Mouse (Mus musculus): ENCODE results near the gene Dlst.

GRCm38 (mm10) chr12:85110698-85111592 is at the start of gene Dlst, which contains the start of gene Prox2:
- no peak for TF ChIP-seq ZKSCAN1 (IDR thresholded peaks at IDR 0.05; ENCODE audit: low read depth, low read length)
- TF ChIP-seq CTCF (IDR thresholded peaks at IDR 0.05 in 2 of 3, conservative IDR thresholded peaks at IDR 0.05 in 1 of 3; ENCODE audit: control insufficient read depth in 1 of 3, insufficient read depth in 1 of 3, low read depth in 2 of 3, low read length in 3 of 3, poor library complexity in 1 of 3, severe bottlenecking in 1 of 3), result 0 out of 6 replicates have a peak, but pooled peaks of 1 of the 3 experiments have one; percentile 6
- peak; percentile 87 for TF ChIP-seq POLR2AphosphoS2 (IDR thresholded peaks at IDR 0.05; ENCODE audit: low read length)
- TF ChIP-seq MAFK (IDR thresholded peaks at IDR 0.05; ENCODE audit: borderline replicate concordance, low read depth, low read length), result no peak
- no peak for TF ChIP-seq MEF2A (IDR thresholded peaks at IDR 0.05; ENCODE audit: extremely low read depth, insufficient replicate concordance, low read depth, low read length, poor library complexity, severe bottlenecking)
- TF ChIP-seq TAL1 (IDR thresholded peaks at IDR 0.05; ENCODE audit: low read length), result no peak
- no peak for TF ChIP-seq EP300 (IDR thresholded peaks at IDR 0.05; ENCODE audit: low read depth in 1 of 2, low read length in 2 of 2)
- TF ChIP-seq GABPA (IDR thresholded peaks at IDR 0.05; ENCODE audit: low read depth, low read length), result no peak
- TF ChIP-seq HCFC1 (IDR thresholded peaks at IDR 0.05; ENCODE audit: low read depth, low read length), result peak; percentile 89
- no peak for TF ChIP-seq GATA1 (IDR thresholded peaks at IDR 0.05; ENCODE audit: low read depth, low read length)
- no peak for TF ChIP-seq E2F4 (IDR thresholded peaks at IDR 0.05; ENCODE audit: borderline replicate concordance, low read depth, low read length)
- peak; percentile 60 to 80; a peak in 3 of 4 replicates for TF ChIP-seq POLR2A (IDR thresholded peaks at IDR 0.05; ENCODE audit: control insufficient read depth in 1 of 2, insufficient read depth in 1 of 2, low read depth in 1 of 2, low read length in 2 of 2, poor library complexity in 1 of 2)
